Mouse (Mus musculus) limb, embryonic 14.5 days (tissue): ENCODE measurements at regions not wholly inside any gene's neighbourhood (a gene's known extent, or its start where the extent isn't known, plus 50 kb on each side); places are given as distances from the start of the nearest gene placed in this dataset.

ENCODE experiments used
- ATAC-seq: fragments of 200-750 bp; cut with Nextera tagmentation; 2 replicates; pipeline ENCODE4 v1.8.0; 2017; ENCODE audit warnings: low read depth, moderate number of reproducible peaks, moderate TSS enrichment; ENCODE audit not compliant: low FRiP score
- DNase-seq: peaks from one replicate; pipeline ENCODE4 v3.0.0-alpha.2; 2015; ENCODE audit warnings: low spot score
- H3K27ac ChIP-seq: fragments of 300-500 bp; sonication (generic); replicated peaks from 2 replicates; pipeline ENCODE4 v1.5.1; 2014; ENCODE audit warnings: low read depth, mild to moderate bottlenecking, low read length, moderate library complexity, mixed read lengths
- H3K27me3 ChIP-seq: fragments of 300-500 bp; sonication (generic); 2 replicates; pipeline ENCODE4 v1.6.1; 2014; ENCODE audit warnings: low read length, mixed read lengths; ENCODE audit not compliant: control insufficient read depth, insufficient read depth
- H3K36me3 ChIP-seq: fragments of 300-500 bp; sonication (generic); 2 replicates; pipeline ENCODE4 v1.6.1; 2014; ENCODE audit warnings: mild to moderate bottlenecking, low read length, moderate library complexity, mixed read lengths; ENCODE audit not compliant: control insufficient read depth, insufficient read depth
- H3K4me1 ChIP-seq: fragments of 300-500 bp; sonication (generic); 2 replicates; pipeline ENCODE4 v1.6.1; 2014; ENCODE audit warnings: antibody characterized with exemption, low read length, mixed read lengths; ENCODE audit not compliant: control insufficient read depth, insufficient read depth
- H3K4me2 ChIP-seq: fragments of 300-500 bp; sonication (generic); replicated peaks from 2 replicates; pipeline ENCODE4 v1.6.1; 2014; ENCODE audit warnings: low read depth, mild to moderate bottlenecking, low read length, moderate library complexity; ENCODE audit not compliant: severe bottlenecking
- H3K4me3 ChIP-seq: fragments of 300-500 bp; sonication (generic); replicated peaks from 2 replicates; pipeline ENCODE4 v1.5.1; 2014; ENCODE audit warnings: low read length
- H3K9ac ChIP-seq: fragments of 300-500 bp; sonication (generic); 2 replicates; pipeline ENCODE4 v1.6.1; 2014; ENCODE audit warnings: mild to moderate bottlenecking, low read depth, low read length, moderate library complexity; ENCODE audit not compliant: severe bottlenecking
- H3K9me3 ChIP-seq: fragments of 300-500 bp; sonication (generic); 2 replicates; pipeline ENCODE4 v1.6.1; 2016; ENCODE audit warnings: low read length; ENCODE audit not compliant: control insufficient read depth
- POLR2A ChIP-seq: fragments of 200-500 bp; IDR thresholded peaks from 2 replicates; pipeline ENCODE4 v1.8.0; 2012; ENCODE audit warnings: inconsistent platforms, mild to moderate bottlenecking, moderate library complexity, borderline replicate concordance; ENCODE audit not compliant: insufficient read depth, insufficient read length; ENCODE audit errors: extremely low read depth
- WGBS: fragments of 180-500 bp; shearing (Covaris S2); extraction: QIAGEN DNeasy Blood & Tissue Kit; methylation state at CpG from one replicate; pipeline ENCODE4 v1.1.7; 2014; 5-methylcytosine and 5-hydroxymethylcytosine counted together

DNA sequence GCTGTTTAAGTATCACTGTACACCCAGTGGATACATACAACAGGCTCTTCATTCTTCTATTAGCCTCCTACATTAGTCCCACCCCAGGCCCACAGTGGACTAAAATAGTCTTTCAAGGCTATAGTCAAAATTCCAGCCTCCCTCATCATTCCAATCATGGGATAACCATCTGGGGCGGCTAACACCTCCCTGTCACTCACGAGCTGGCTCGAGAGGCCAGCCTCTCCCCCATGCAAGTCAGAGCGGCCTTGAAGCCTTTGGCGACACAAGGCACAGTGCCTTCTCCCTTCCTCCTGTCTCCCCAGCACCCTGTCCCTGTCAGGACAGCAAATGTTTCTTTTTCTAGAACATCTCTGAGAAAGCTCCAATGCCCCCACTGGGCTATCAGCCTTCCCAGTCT is 68.0 kb downstream of the Sox9 start:
- Histone ChIP-seq H3K27ac (no peak overlapping the region), H3K4me3 (no peak overlapping the region), H3K9me3 (no peaks in the 10 kb centered on the region), H3K4me2 (no peak overlapping the region), H3K36me3 (no peaks in the 10 kb centered on the region), H3K9ac (no peak overlapping the region), H3K4me1 (no peaks in the 10 kb centered on the region), H3K27me3 (no peaks in the 10 kb centered on the region)
- DNase-seq (no peak), ATAC-seq (no peak)
- 82% methylated on average over 5 of the region's 5 CpGs for WGBS
- TF ChIP-seq POLR2A, result no peak

DNA sequence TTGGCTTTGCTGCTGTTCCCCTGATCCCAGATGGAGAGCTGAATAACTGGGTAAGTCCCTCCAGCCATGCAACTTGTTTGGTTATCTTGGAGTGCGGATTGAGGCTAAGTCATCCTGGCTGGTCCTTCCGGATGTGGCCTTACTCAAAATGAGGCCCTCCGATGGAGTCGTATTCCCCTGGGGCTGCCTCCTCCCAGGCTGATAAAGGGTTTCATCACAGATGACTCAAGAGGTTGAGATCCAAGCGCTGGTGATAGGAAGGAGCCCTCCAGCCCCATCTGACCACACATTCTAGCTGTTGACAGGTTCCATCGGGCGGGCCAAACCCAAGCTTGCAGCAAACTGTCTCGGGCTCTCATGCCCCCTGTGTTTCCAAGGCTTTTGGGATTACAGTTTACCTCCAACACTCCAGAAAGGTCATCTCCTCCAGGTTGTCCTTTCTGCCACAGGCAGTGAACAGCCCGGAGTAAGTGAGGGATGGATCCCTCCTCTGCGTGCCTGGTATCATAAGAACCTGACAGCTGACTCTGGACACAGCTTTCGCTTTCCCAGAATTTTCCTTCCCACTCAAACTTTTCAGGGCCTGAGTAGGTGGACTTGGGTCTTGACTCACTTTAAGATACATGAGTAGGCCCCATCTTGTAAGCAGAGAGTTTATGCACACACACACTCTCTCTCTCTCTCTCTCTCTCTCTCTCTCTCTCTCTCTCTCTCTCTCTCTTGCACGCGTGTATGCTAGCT is 68.7 kb downstream of the Sox9 start:
- 79% methylated on average over 13 of the region's 13 CpGs for WGBS
- H3K4me1 ChIP-seq, result no peaks in the 10 kb centered on the region
- DNase-seq, result no peak
- no peaks in the 10 kb centered on the region for H3K9me3 ChIP-seq
- H3K27me3 ChIP-seq, result no peaks in the 10 kb centered on the region
- H3K9ac ChIP-seq, result no peak overlapping the region
- no peak overlapping the region for H3K4me3 ChIP-seq
- no peaks in the 10 kb centered on the region for H3K36me3 ChIP-seq
- ATAC-seq, result no peak
- H3K4me2 ChIP-seq, result no peak overlapping the region
- H3K27ac ChIP-seq, result no peak overlapping the region
- TF ChIP-seq POLR2A, result no peak

DNA sequence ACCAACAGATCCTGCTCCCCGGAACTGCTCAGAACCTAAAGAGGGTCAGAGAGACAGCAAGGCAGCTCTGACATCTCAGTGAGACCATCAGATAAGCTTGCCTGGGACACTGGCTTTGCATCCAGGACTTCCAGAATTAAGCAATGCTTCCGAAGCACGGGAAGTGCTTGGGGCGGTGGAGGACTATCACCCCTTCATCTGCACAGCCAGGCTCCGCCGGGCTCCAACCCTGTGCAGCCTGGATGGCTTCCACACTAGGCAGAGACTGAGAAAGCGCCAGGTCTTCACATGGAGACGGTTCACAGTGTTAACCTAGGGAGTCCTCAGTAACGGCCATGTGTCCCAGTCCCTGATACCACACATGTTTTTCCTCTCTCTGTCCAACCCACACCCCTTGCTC is 69.3 kb downstream of the Sox9 start:
- Histone ChIP-seq H3K9me3 (no peaks in the 10 kb centered on the region), H3K4me3 (no peak overlapping the region), H3K9ac (no peak overlapping the region), H3K27me3 (no peaks in the 10 kb centered on the region), H3K27ac (no peak overlapping the region), H3K36me3 (no peaks in the 10 kb centered on the region), H3K4me1 (no peaks in the 10 kb centered on the region), H3K4me2 (no peak overlapping the region)
- ATAC-seq, result no peak
- TF ChIP-seq POLR2A, result no peak
- 82% methylated on average over 9 of the region's 9 CpGs for WGBS
- no peak for DNase-seq

DNA sequence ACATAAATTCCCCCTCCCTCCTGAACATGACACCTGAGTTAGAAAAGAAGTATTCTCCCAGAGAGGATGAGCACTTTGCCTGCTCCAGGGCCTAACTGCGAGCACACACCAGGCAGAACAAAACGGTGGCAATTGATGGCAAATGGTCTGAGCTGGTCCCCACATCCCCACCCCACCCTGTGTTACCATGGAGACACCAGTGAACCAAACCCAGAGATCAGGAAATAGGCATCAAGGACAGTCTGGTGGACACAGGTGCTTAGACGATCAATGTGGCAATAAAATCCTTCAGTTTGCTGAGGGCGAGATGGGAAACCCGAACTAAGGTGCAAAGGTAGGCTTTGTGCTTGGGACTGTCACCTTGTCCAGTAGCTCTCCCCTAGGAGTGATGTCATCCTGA is 74.0 kb downstream of the Sox9 start:
- Histone ChIP-seq H3K9ac (no peak overlapping the region), H3K27ac (no peak overlapping the region), H3K4me1 (no peaks in the 10 kb centered on the region), H3K9me3 (no peaks in the 10 kb centered on the region), H3K27me3 (no peaks in the 10 kb centered on the region), H3K4me2 (no peak overlapping the region), H3K36me3 (no peaks in the 10 kb centered on the region), H3K4me3 (no peak overlapping the region)
- 66% methylated on average over 5 of the region's 5 CpGs for WGBS
- ATAC-seq (no peak), DNase-seq (no peak)
- no peak for TF ChIP-seq POLR2A

DNA sequence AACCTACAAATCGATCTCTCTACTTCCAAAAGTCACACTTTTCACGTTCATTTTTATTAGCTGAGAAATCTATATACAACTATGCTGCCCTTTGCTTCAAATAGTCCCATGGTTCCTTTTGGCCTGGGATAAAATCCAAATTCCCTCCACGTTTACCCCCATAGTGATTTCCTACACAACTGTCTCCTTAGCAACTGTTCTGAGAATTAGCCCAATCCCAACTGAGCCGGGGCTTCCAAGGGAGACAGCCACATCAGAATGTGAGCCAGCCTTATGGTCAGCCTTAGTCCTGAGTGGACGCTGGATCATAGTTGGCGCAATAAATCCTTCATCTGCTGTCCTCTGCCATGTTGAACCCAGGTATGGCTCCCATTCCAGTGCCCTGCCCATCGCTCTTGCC is 77.3 kb downstream of the Sox9 start:
- no peaks in the 10 kb centered on the region for H3K9me3 ChIP-seq
- H3K27ac ChIP-seq, result no peak overlapping the region
- no peak for DNase-seq
- no peak overlapping the region for H3K4me2 ChIP-seq
- no peak for TF ChIP-seq POLR2A
- no peaks in the 10 kb centered on the region for H3K27me3 ChIP-seq
- H3K36me3 ChIP-seq, result no peaks in the 10 kb centered on the region
- no peak for ATAC-seq
- 84% methylated on average over 7 of the region's 7 CpGs for WGBS
- no peak overlapping the region for H3K9ac ChIP-seq
- H3K4me1 ChIP-seq, result no peaks in the 10 kb centered on the region
- H3K4me3 ChIP-seq, result no peak overlapping the region
